Mouse (Mus musculus): ENCODE results near the gene Serpinb1b.

GRCm38 (mm10) chr13:33068164-33068563 is 10.2 kb upstream of the Serpinb1b start:
- TF ChIP-seq CTCF (IDR thresholded peaks at IDR 0.05; ENCODE audit: borderline replicate concordance, extremely low read depth, insufficient read depth, insufficient read length) (no peak), POLR2A (IDR thresholded peaks at IDR 0.05; ENCODE audit: borderline replicate concordance, extremely low read depth, insufficient read depth, insufficient read length, poor library complexity, severe bottlenecking) (no peak)
